Mouse (Mus musculus) cortical plate, adult 2 months (tissue): Measurements from ENCODE around the gene Tcp1.

Experiments used
- CTCF ChIP-seq: fragments of 200-500 bp; IDR thresholded peaks from 2 replicates; pipeline ENCODE4 v1.5.1; 2011; ENCODE audit warnings: mild to moderate bottlenecking, control low read depth, low read length; ENCODE audit not compliant: insufficient read depth; ENCODE audit errors: extremely low read depth
- POLR2A ChIP-seq: fragments of 200-500 bp; IDR thresholded peaks from 2 replicates; pipeline ENCODE4 v1.6.1; 2011; ENCODE audit warnings: mild to moderate bottlenecking, low read length, control low read depth; ENCODE audit not compliant: insufficient read depth; ENCODE audit errors: extremely low read depth

- TF ChIP-seq CTCF (no peak), POLR2A (no peak)
Observed at GRCm38 (mm10) chr17:12897674-12898073, 17.8 kb upstream of the Tcp1 start.
